ENCODE assay signal across 1 mouse cellular context in the genomic region with DNA sequence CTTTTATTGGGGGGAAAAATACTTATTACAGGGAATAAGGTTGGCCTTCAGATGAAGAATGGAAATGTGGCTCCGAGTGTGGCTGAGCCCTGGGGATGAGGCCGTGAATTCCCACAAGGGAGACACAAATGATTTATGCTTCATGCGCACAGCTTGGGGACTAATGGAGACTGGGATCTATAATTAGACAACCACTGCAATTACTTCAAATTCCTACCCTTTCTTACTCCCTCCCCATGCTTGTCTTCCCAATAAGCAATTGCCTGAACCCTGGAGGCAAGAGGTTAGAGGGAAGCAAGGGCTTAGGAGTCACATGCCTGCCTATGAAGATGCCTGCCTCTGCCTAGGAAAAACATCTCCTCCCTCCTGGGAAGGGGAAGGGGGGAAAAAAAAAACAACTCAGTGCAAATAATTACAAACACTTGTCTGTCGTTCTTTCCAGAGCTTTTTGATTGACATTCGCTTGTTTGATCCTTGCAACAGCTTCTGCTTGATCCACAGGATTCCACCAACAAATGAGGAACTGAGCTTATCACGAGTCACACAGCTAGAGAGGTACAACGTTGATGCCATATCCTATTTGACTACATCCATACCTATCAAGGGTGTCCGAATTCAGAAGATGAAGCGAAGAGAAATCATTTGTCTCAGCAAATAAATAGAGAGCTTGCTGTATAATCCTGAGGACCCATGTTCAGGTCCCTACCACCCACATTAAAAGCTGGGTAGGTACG.
TF ChIP-seq lines count a peak whose summit lies in the region.

No protein-coding gene starts in this region.

TF ChIP-seq in MEL, 35 proteins besides CTCF, POLR2A, EP300 and RAD21 (continued from another document):
- no peak; the same call in none of the 2 replicates for TF ChIP-seq RCOR1 (IDR thresholded peaks at IDR 0.05; ENCODE audit: low read depth, low read length)
- peak; percentile 75 for TF ChIP-seq MYB (IDR thresholded peaks at IDR 0.05; ENCODE audit: low read depth, low read length)
- TF ChIP-seq HCFC1 (IDR thresholded peaks at IDR 0.05; ENCODE audit: low read depth, low read length) = 0 out of 2 replicates have a peak, but pooled peaks have one; percentile 18
- no peak for TF ChIP-seq ZKSCAN1 (IDR thresholded peaks at IDR 0.05; ENCODE audit: low read depth, low read length)
- peak; percentile 54; the same call in 1 of the 2 replicates for TF ChIP-seq MAX (IDR thresholded peaks at IDR 0.05; ENCODE audit: low read length)
- TF ChIP-seq TAL1 (IDR thresholded peaks at IDR 0.05; ENCODE audit: low read length) = peak; percentile 42
- TF ChIP-seq ELF1 (IDR thresholded peaks at IDR 0.05; ENCODE audit: low read depth, low read length) = no peak
- peak; percentile 84 for TF ChIP-seq GATA1 (IDR thresholded peaks at IDR 0.05; ENCODE audit: low read depth, low read length)
- TF ChIP-seq POLR2AphosphoS2 (IDR thresholded peaks at IDR 0.05; ENCODE audit: low read length) = no peak
- no peak for TF ChIP-seq NRF1 (IDR thresholded peaks at IDR 0.05; ENCODE audit: insufficient read depth, low read depth, low read length, poor library complexity, severe bottlenecking)
- no peak for TF ChIP-seq CHD2 (IDR thresholded peaks at IDR 0.05; ENCODE audit: low read length)
